Comparison of ENCODE assay signal across 9 mouse cellular contexts in genomic region chr13:84449001-84449551, GRCm38 (mm10).
DNase-seq lines count a peak whose midpoint lies in the region; ATAC-seq lines count a peak whose summit lies in the region.
"Had no signal": no experiment of that assay in that cellular context is flagged by ENCODE, and none has a peak within 500 bp of the region (broad histone marks: within the 10 kb centered on the region; RNA-seq: fewer than 3 reads in every experiment).

No protein-coding gene starts in this region.

- H3K27me3 ChIP-seq in embryonic facial prominence, embryonic 15.5 days: no peaks in the 10 kb centered on the region
- H3K27me3 ChIP-seq in midbrain, embryonic 16.5 days (ENCODE audit: control insufficient read depth, insufficient read depth, low read depth, low read length): no peaks in the 10 kb centered on the region
- no peaks in the 10 kb centered on the region for H3K27me3 ChIP-seq in liver, embryonic 12.5 days (replicated peaks)
- H3K27me3 ChIP-seq: limb, embryonic 15.5 days had no signal

- H3K4me1 ChIP-seq in embryonic facial prominence, embryonic 15.5 days: no peaks in the 10 kb centered on the region
- no peaks in the 10 kb centered on the region for H3K4me1 ChIP-seq in midbrain, embryonic 16.5 days (ENCODE audit: control insufficient read depth, insufficient read depth, low read length)
- H3K4me1 ChIP-seq in liver, embryonic 12.5 days: no peaks in the 10 kb centered on the region
- H3K4me1 ChIP-seq: limb, embryonic 15.5 days had no signal

- no peak overlapping the region for H3K9ac ChIP-seq in embryonic facial prominence, embryonic 15.5 days
- H3K9ac ChIP-seq in midbrain, embryonic 16.5 days (ENCODE audit: low read depth, low read length): no peak overlapping the region
- H3K9ac ChIP-seq in liver, embryonic 12.5 days: no peak overlapping the region
- H3K9ac ChIP-seq: limb, embryonic 15.5 days had no signal

- no peak overlapping the region for H3K4me3 ChIP-seq in embryonic facial prominence, embryonic 15.5 days (replicated peaks)
- H3K4me3 ChIP-seq in midbrain, embryonic 16.5 days (ENCODE audit: low read depth, low read length): no peak overlapping the region
- H3K4me3 ChIP-seq in liver, embryonic 12.5 days: no peak overlapping the region
- H3K4me3 ChIP-seq: limb, embryonic 15.5 days had no signal

- no peak overlapping the region for H3K4me2 ChIP-seq in embryonic facial prominence, embryonic 15.5 days (replicated peaks)
- H3K4me2 ChIP-seq in midbrain, embryonic 16.5 days (ENCODE audit: low read length): peak overlapping the region; percentile 5; the same call in 1 of the 2 replicates
- H3K4me2 ChIP-seq in liver, embryonic 12.5 days: no peak overlapping the region
- H3K4me2 ChIP-seq: limb, embryonic 15.5 days had no signal

- no peaks in the 10 kb centered on the region for H3K9me3 ChIP-seq in embryonic facial prominence, embryonic 15.5 days (replicated peaks)
- no peaks in the 10 kb centered on the region for H3K9me3 ChIP-seq in midbrain, embryonic 16.5 days (replicated peaks; ENCODE audit: control insufficient read depth, low read length, poor library complexity, severe bottlenecking)
- H3K9me3 ChIP-seq in liver, embryonic 12.5 days (replicated peaks): no peaks in the 10 kb centered on the region
- H3K9me3 ChIP-seq: limb, embryonic 15.5 days had no signal

- DNase-seq in embryo, embryonic 10.5 days (ENCODE audit: low spot score): peak; percentile 12
- no peak for DNase-seq in embryo, embryonic 9.5 days (ENCODE audit: extremely low spot score)
- DNase-seq in layer of hippocampus, adult 8-10 months (ENCODE audit: low spot score in 2 of 2): peak; percentile 70 to 88
- DNase-seq in kidney, postnatal 14 days: no peak

- H3K27ac ChIP-seq in embryonic facial prominence, embryonic 15.5 days (replicated peaks): no peak overlapping the region
- no peak overlapping the region for H3K27ac ChIP-seq in midbrain, embryonic 16.5 days (ENCODE audit: low read length)
- no peak overlapping the region for H3K27ac ChIP-seq in liver, embryonic 12.5 days
- H3K27ac ChIP-seq: limb, embryonic 15.5 days had no signal

- ATAC-seq in embryonic facial prominence, embryonic 15.5 days (ENCODE audit: insufficient number of reproducible peaks, low FRiP score, low TSS enrichment, low read depth): peak; percentile 24; the same call in 1 of the 2 replicates
- ATAC-seq in midbrain, embryonic 16.5 days: peak; percentile 99
- ATAC-seq in liver, embryonic 12.5 days: no peak
- no peak for ATAC-seq in inflammation-experienced regulatory T-cells, adult 6 months

- H3K36me3 ChIP-seq in embryonic facial prominence, embryonic 15.5 days: no peaks in the 10 kb centered on the region
- no peaks in the 10 kb centered on the region for H3K36me3 ChIP-seq in midbrain, embryonic 16.5 days (ENCODE audit: control insufficient read depth, insufficient read depth, low read length)
- no peaks in the 10 kb centered on the region for H3K36me3 ChIP-seq in liver, embryonic 12.5 days
- H3K36me3 ChIP-seq: limb, embryonic 15.5 days had no signal

- 32% methylated on average over 6 of the region's 6 CpGs for WGBS in embryonic facial prominence, embryonic 15.5 days
- 9% methylated on average over 6 of the region's 6 CpGs for WGBS in midbrain, embryonic 16.5 days
- WGBS in liver, embryonic 12.5 days (ENCODE audit: insufficient replicate concordance): 60% methylated on average over 6 of the region's 6 CpGs

Comparison
In these comparisons a context has a peak if more than half of its experiments do, and no peak if none do; other contexts are left out.
1. DNase-seq: peak in embryo, embryonic 10.5 days (single experiment) and layer of hippocampus, adult 8-10 months (2 of 2); none in embryo, embryonic 9.5 days (single experiment) and kidney, postnatal 14 days (single experiment).
2. ATAC-seq: peak in embryonic facial prominence, embryonic 15.5 days (single experiment) and midbrain, embryonic 16.5 days (single experiment); none in liver, embryonic 12.5 days (single experiment) and inflammation-experienced regulatory T-cells, adult 6 months (single experiment).